Mouse (Mus musculus) midbrain, embryonic 14.5 days (tissue): ENCODE measurements around the gene Tns1. TPM values are rescaled to one million over a fixed set of nuclear protein-coding genes. Genes with fewer than 3 reads are reported as not detected.

Experiments
- ATAC-seq: fragments of 200-750 bp; cut with Nextera tagmentation; 2 replicates; pipeline ENCODE4 v1.8.0; 2017; ENCODE audit warnings: moderate number of reproducible peaks, moderate library complexity; ENCODE audit not compliant: low FRiP score, low TSS enrichment
- DNase-seq: peaks from one replicate; pipeline ENCODE4 v3.0.0-alpha.2; 2015
- H3K27ac ChIP-seq: fragments of 300-500 bp; sonication (generic); replicated peaks from 2 replicates; pipeline ENCODE4 v1.5.1; 2014; ENCODE audit warnings: mild to moderate bottlenecking, low read depth, low read length, moderate library complexity
- H3K27me3 ChIP-seq: fragments of 300-500 bp; sonication (generic); 2 replicates; pipeline ENCODE4 v1.6.1; 2014; ENCODE audit warnings: low read length, control low read depth, mixed read lengths; ENCODE audit not compliant: control insufficient read depth, insufficient read depth
- H3K36me3 ChIP-seq: fragments of 300-500 bp; sonication (generic); 2 replicates; pipeline ENCODE4 v1.6.1; 2014; ENCODE audit warnings: low read length, control low read depth; ENCODE audit not compliant: control insufficient read depth, insufficient read depth
- H3K4me1 ChIP-seq: fragments of 300-500 bp; sonication (generic); 2 replicates; pipeline ENCODE4 v1.6.1; 2014; ENCODE audit warnings: mild to moderate bottlenecking, antibody characterized with exemption, low read length, control low read depth; ENCODE audit not compliant: control insufficient read depth, insufficient read depth
- H3K4me2 ChIP-seq: fragments of 300-500 bp; sonication (generic); 2 replicates; pipeline ENCODE4 v1.6.1; 2014; ENCODE audit warnings: mild to moderate bottlenecking, low read length, moderate library complexity
- H3K4me3 ChIP-seq: fragments of 300-500 bp; sonication (generic); replicated peaks from 2 replicates; pipeline ENCODE4 v1.5.1; 2014; ENCODE audit warnings: low read depth, low read length
- H3K9ac ChIP-seq: fragments of 300-500 bp; sonication (generic); replicated peaks from 2 replicates; pipeline ENCODE4 v1.6.1; 2014; ENCODE audit warnings: mild to moderate bottlenecking, low read length, moderate library complexity
- H3K9me3 ChIP-seq: fragments of 300-500 bp; sonication (generic); 2 replicates; pipeline ENCODE4 v1.6.1; 2016; ENCODE audit warnings: low read length, control low read depth, mixed read lengths; ENCODE audit not compliant: control insufficient read depth
- WGBS: fragments of 180-500 bp; shearing (Covaris S2); extraction: QIAGEN DNeasy Blood & Tissue Kit; methylation state at CpG from one replicate; pipeline ENCODE4 v1.1.7; 2014; 5-methylcytosine and 5-hydroxymethylcytosine counted together
- polyA plus RNA-seq: library from polyadenylated mRNA; unstranded; fragments of >200 nt; fragmentation: Nextera tagmentation; extraction: Ambion mirVana; gene quantifications from 2 replicates; pipeline ENCODE4 v1.2.1, GENCODE M21; 2014

Gene Tns1
- polyA plus RNA-seq, 1 experiment from 2014 or later, result 11.0 TPM

DNA sequence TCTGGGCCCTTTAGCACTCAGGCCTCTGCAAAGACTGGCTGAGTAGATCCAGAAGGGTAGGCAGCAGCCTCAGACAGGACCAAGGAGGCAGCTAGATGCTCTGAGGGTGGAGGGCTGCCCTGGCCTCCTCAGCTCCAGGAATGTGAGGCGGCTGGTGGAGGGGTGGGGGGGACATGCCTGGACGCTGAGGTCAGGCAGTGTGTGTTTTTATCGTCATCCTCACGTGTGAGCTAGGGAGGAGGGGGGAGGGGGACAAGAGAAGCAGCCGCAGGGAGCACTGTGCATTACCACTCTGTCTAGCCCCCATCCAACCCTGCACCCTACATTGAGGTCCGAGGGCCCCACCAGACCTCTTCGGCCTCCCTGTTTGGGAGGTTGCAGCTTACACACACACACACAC, 70.2 kb downstream of the Tns1 start:
- WGBS, result 58% methylated on average over 7 of the region's 7 CpGs
- Histone ChIP-seq H3K9me3 (no peaks in the 10 kb centered on the region), H3K27me3 (no peaks in the 10 kb centered on the region), H3K36me3 (no peaks in the 10 kb centered on the region), H3K4me2 (no peak overlapping the region), H3K9ac (no peak overlapping the region), H3K4me1 (no peaks in the 10 kb centered on the region), H3K4me3 (no peak overlapping the region), H3K27ac (no peak overlapping the region)
- no peak for ATAC-seq
- DNase-seq, result no peak

DNA sequence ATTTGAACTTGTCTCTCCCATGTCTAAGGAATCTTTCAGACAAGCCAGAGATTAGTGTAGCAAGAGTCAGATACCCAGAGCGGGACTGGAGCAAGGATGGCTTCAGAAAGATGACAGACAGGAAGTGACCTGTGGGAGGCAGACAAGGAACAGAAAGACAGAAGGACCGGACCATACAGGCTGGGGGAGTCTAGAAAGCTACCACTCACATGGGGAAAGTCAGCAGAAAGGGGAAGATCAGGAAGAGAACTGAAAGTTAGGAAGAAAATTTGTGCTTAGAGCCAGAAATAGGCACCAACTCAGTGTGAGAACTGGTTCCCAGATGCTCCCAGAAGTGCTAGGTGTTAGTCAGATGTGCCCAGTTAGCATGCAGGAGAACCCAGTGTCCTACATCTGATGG, 71.2 kb downstream of the Tns1 start:
- Histone ChIP-seq H3K9ac (no peak overlapping the region), H3K9me3 (no peaks in the 10 kb centered on the region), H3K27me3 (no peaks in the 10 kb centered on the region), H3K27ac (no peak overlapping the region), H3K4me3 (no peak overlapping the region), H3K4me1 (no peaks in the 10 kb centered on the region), H3K36me3 (no peaks in the 10 kb centered on the region), H3K4me2 (no peak overlapping the region)
- DNase-seq (no peak), ATAC-seq (no peak)
- WGBS, result 81% methylated on average over 2 of the region's 2 CpGs

GRCm38 (mm10) chr1:74051349-74051748, 72.9 kb downstream of the Tns1 start:
- H3K4me1 ChIP-seq, result no peaks in the 10 kb centered on the region
- H3K9ac ChIP-seq, result no peak overlapping the region
- DNase-seq (no peak), ATAC-seq (no peak)
- no peaks in the 10 kb centered on the region for H3K36me3 ChIP-seq
- H3K27me3 ChIP-seq, result no peaks in the 10 kb centered on the region
- no peak overlapping the region for H3K4me3 ChIP-seq
- H3K9me3 ChIP-seq, result no peaks in the 10 kb centered on the region
- no peak overlapping the region for H3K4me2 ChIP-seq
- 37% methylated on average over 2 of the region's 2 CpGs for WGBS
- no peak overlapping the region for H3K27ac ChIP-seq

GRCm38 (mm10) chr1:74049430-74049829, 74.8 kb downstream of the Tns1 start:
- Histone ChIP-seq H3K9ac (no peak overlapping the region), H3K4me1 (no peaks in the 10 kb centered on the region), H3K4me3 (no peak overlapping the region), H3K4me2 (no peak overlapping the region), H3K27me3 (no peaks in the 10 kb centered on the region), H3K27ac (no peak overlapping the region), H3K9me3 (no peaks in the 10 kb centered on the region), H3K36me3 (no peaks in the 10 kb centered on the region)
- ATAC-seq (no peak), DNase-seq (no peak)
- WGBS, result 85% methylated on average over 17 of the region's 17 CpGs

DNA sequence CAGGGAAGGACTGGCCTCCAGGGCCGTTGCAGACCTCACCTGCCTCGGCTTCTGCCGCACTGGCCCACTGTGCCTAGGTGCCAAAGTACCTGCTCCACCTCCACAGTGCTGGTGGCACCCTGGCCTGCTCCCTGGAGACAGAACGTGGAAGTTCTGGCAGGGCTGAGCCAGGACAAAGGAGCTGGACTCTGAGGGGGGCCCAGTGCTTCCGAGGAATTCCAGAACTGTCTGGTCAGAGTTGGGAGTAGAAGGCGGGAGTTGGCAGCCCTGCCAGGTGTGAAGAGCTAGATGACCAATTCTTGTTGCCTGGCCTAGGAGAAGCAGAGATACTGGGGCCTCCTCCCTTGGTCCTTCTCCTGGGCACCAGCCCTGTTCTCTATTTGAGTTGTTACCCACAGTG, 76.5 kb downstream of the Tns1 start:
- Histone ChIP-seq H3K27ac (no peak overlapping the region), H3K4me2 (no peak overlapping the region), H3K9me3 (no peaks in the 10 kb centered on the region), H3K27me3 (no peaks in the 10 kb centered on the region), H3K4me3 (no peak overlapping the region), H3K36me3 (no peaks in the 10 kb centered on the region), H3K9ac (no peak overlapping the region), H3K4me1 (no peaks in the 10 kb centered on the region)
- ATAC-seq, result no peak
- 77% methylated on average over 6 of the region's 6 CpGs for WGBS
- DNase-seq, result no peak

- Histone ChIP-seq H3K27me3 (no peaks in the 10 kb centered on the region), H3K9ac (no peak overlapping the region), H3K4me3 (no peak overlapping the region), H3K36me3 (no peaks in the 10 kb centered on the region), H3K4me2 (no peak overlapping the region), H3K4me1 (no peaks in the 10 kb centered on the region), H3K27ac (no peak overlapping the region), H3K9me3 (no peaks in the 10 kb centered on the region)
- WGBS, result 83% methylated on average over 2 of the region's 2 CpGs
- DNase-seq, result no peak
- no peak for ATAC-seq
These were observed 76.9 kb downstream of the Tns1 start for GRCm38 (mm10) chr1:74047311-74047710.

DNA sequence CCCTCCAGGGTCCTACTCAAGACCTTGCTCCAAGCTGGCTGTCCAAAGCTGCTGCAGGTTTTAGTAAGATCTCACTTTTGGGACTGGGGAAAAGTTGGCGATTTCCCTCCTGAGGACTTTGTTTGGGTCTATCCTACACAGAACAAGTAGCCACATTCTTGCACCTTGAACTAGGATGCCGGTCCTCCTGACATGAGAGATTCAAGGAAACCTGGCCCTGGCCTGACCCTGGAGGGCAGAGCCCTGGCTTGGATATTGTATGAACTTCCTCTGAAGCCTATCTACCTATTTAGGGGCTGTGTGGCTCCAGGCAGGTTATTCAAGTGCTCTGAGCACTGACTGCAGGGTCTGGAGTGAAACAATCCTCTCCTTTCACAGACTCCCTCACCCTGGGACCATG, 79.2 kb downstream of the Tns1 start:
- DNase-seq, result no peak
- Histone ChIP-seq H3K4me1 (no peaks in the 10 kb centered on the region), H3K4me2 (no peak overlapping the region), H3K9me3 (no peaks in the 10 kb centered on the region), H3K4me3 (no peak overlapping the region), H3K27me3 (no peaks in the 10 kb centered on the region), H3K36me3 (no peaks in the 10 kb centered on the region), H3K27ac (no peak overlapping the region), H3K9ac (no peak overlapping the region)
- 86% methylated on average over 2 of the region's 2 CpGs for WGBS
- no peak for ATAC-seq

DNA sequence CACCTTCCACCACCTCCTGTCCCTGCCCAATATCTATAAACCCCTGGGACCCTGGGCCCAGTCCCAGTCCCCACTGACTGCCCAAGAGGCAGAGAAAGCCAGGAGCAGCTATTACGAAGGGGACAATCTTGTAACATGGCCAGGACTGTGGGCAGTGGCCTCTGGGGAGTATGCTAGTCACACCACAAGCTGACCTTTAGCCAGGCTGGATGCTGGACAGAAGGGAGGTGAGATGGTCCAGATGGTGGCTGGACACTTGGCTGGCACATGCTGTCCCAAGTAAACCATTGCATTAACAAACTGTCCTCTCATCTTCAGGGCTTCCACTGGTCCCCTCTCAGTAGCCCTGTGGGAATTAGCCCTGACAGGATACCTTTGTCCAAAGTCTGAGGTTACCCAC, 79.8 kb downstream of the Tns1 start:
- Histone ChIP-seq H3K36me3 (no peaks in the 10 kb centered on the region), H3K4me1 (no peaks in the 10 kb centered on the region), H3K9me3 (no peaks in the 10 kb centered on the region), H3K27ac (no peak overlapping the region), H3K27me3 (no peaks in the 10 kb centered on the region), H3K9ac (no peak overlapping the region), H3K4me2 (no peak overlapping the region), H3K4me3 (no peak overlapping the region)
- 76% methylated on average over 1 of the region's 1 CpGs for WGBS
- ATAC-seq (no peak), DNase-seq (no peak)

DNA sequence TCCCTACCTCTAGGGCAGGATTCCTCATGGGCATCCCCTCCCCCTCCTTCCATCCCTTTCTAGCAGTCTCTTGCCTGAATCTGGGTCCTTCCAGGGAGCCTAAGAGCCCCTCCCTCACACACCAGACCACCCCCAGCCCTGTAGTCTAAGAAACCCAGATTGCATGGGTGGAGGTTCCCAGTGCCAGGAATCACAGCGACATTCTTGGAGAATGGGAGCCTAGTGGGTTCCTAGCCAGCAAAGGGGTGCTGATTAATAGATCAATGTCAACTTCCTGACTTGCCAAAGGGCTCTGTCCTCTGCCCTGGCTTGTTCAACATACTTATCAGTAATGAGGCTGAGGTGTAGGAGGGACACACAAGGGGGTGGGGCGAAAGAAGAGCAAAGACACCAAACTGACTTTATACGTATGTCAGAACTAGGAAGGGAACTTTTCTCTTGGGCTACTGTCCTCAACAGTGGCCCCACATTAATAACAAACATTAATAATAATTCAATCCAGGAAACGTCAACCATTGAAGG, 80.6 kb downstream of the Tns1 start:
- Histone ChIP-seq H3K27ac (no peak overlapping the region), H3K27me3 (no peaks in the 10 kb centered on the region), H3K4me1 (no peaks in the 10 kb centered on the region), H3K9ac (no peak overlapping the region), H3K4me2 (no peak overlapping the region), H3K36me3 (no peaks in the 10 kb centered on the region), H3K4me3 (no peak overlapping the region), H3K9me3 (no peaks in the 10 kb centered on the region)
- no peak for DNase-seq
- WGBS, result 84% methylated on average over 4 of the region's 4 CpGs
- no peak for ATAC-seq
